Mouse (Mus musculus): Measurements from ENCODE around the gene Ppp1r1c. TPM values are rescaled to one million over a fixed set of nuclear protein-coding genes. Genes with fewer than 3 reads are reported as not detected.

Gene Ppp1r1c
- polyA plus RNA-seq, 1 experiment from 2014 or later: not detected

- no peaks in the 10 kb centered on the region for H3K27me3 ChIP-seq (ENCODE audit: control insufficient read depth, insufficient read depth, low read length)
- no peak for DNase-seq (ENCODE audit: low spot score)
- 35% methylated on average over 2 of the region's 2 CpGs for WGBS
- H3K9me3 ChIP-seq (ENCODE audit: control insufficient read depth, low read length): no peaks in the 10 kb centered on the region
- no peaks in the 10 kb centered on the region for H3K4me1 ChIP-seq (replicated peaks; ENCODE audit: control insufficient read depth, insufficient read depth)
- H3K4me3 ChIP-seq (ENCODE audit: low read depth, low read length): no peak overlapping the region
- no peak for ATAC-seq (ENCODE audit: low FRiP score, low TSS enrichment)
- no peak overlapping the region for H3K9ac ChIP-seq (ENCODE audit: low read length)
- H3K4me2 ChIP-seq (replicated peaks; ENCODE audit: low read depth): no peak overlapping the region
- H3K36me3 ChIP-seq (ENCODE audit: control insufficient read depth, insufficient read depth, low read length): no peaks in the 10 kb centered on the region
- TF ChIP-seq CTCF (IDR thresholded peaks at IDR 0.05; ENCODE audit: low read depth) (no peak), EP300 (optimal IDR thresholded peaks at IDR 0.05) (no peak)
- H3K27ac ChIP-seq (replicated peaks): no peak overlapping the region
These were observed 85.6 kb downstream of the Ppp1r1c start for GRCm38 (mm10) chr2:79793186-79793585.

- no peaks in the 10 kb centered on the region for H3K36me3 ChIP-seq (ENCODE audit: control insufficient read depth, insufficient read depth, low read length)
- no peaks in the 10 kb centered on the region for H3K9me3 ChIP-seq (ENCODE audit: control insufficient read depth, low read length)
- ATAC-seq (ENCODE audit: low FRiP score, low TSS enrichment): no peak
- 68% methylated on average over 2 of the region's 2 CpGs for WGBS
- no peak for DNase-seq (ENCODE audit: low spot score)
- no peak overlapping the region for H3K9ac ChIP-seq (ENCODE audit: low read length)
- H3K4me3 ChIP-seq (ENCODE audit: low read depth, low read length): no peak overlapping the region
- no peaks in the 10 kb centered on the region for H3K4me1 ChIP-seq (replicated peaks; ENCODE audit: control insufficient read depth, insufficient read depth)
- H3K4me2 ChIP-seq (replicated peaks; ENCODE audit: low read depth): no peak overlapping the region
- H3K27ac ChIP-seq (replicated peaks): no peak overlapping the region
- H3K27me3 ChIP-seq (ENCODE audit: control insufficient read depth, insufficient read depth, low read length): no peaks in the 10 kb centered on the region
- TF ChIP-seq CTCF (IDR thresholded peaks at IDR 0.05; ENCODE audit: low read depth): no peak
- TF ChIP-seq EP300 (optimal IDR thresholded peaks at IDR 0.05): no peak
These were observed 89.9 kb downstream of the Ppp1r1c start for GRCm38 (mm10) chr2:79797444-79797843.

- Histone ChIP-seq H3K4me2 (replicated peaks; ENCODE audit: low read depth) (no peak overlapping the region), H3K36me3 (ENCODE audit: control insufficient read depth, insufficient read depth, low read length) (no peaks in the 10 kb centered on the region), H3K4me3 (ENCODE audit: low read depth, low read length) (no peak overlapping the region), H3K9me3 (ENCODE audit: control insufficient read depth, low read length) (no peaks in the 10 kb centered on the region), H3K27me3 (ENCODE audit: control insufficient read depth, insufficient read depth, low read length) (no peaks in the 10 kb centered on the region), H3K4me1 (replicated peaks; ENCODE audit: control insufficient read depth, insufficient read depth) (no peaks in the 10 kb centered on the region), H3K27ac (replicated peaks) (no peak overlapping the region), H3K9ac (ENCODE audit: low read length) (no peak overlapping the region)
- WGBS: 40% methylated on average over 7 of the region's 7 CpGs
- DNase-seq (ENCODE audit: low spot score) (no peak), ATAC-seq (ENCODE audit: low FRiP score, low TSS enrichment) (no peak)
- no peak for TF ChIP-seq EP300 (optimal IDR thresholded peaks at IDR 0.05)
- no peak for TF ChIP-seq CTCF (IDR thresholded peaks at IDR 0.05; ENCODE audit: low read depth)
These were observed 91.0 kb downstream of the Ppp1r1c start for GRCm38 (mm10) chr2:79798627-79799026.

- no peaks in the 10 kb centered on the region for H3K9me3 ChIP-seq (ENCODE audit: control insufficient read depth, low read length)
- ATAC-seq (ENCODE audit: low FRiP score, low TSS enrichment) (no peak), DNase-seq (ENCODE audit: low spot score) (no peak)
- WGBS: 30% methylated on average over 3 of the region's 3 CpGs
- H3K27me3 ChIP-seq (ENCODE audit: control insufficient read depth, insufficient read depth, low read length): no peaks in the 10 kb centered on the region
- no peaks in the 10 kb centered on the region for H3K4me1 ChIP-seq (replicated peaks; ENCODE audit: control insufficient read depth, insufficient read depth)
- no peak overlapping the region for H3K4me3 ChIP-seq (ENCODE audit: low read depth, low read length)
- no peak for TF ChIP-seq CTCF (IDR thresholded peaks at IDR 0.05; ENCODE audit: low read depth)
- no peak for TF ChIP-seq EP300 (optimal IDR thresholded peaks at IDR 0.05)
- H3K9ac ChIP-seq (ENCODE audit: low read length): no peak overlapping the region
- H3K4me2 ChIP-seq (replicated peaks; ENCODE audit: low read depth): no peak overlapping the region
- no peaks in the 10 kb centered on the region for H3K36me3 ChIP-seq (ENCODE audit: control insufficient read depth, insufficient read depth, low read length)
- no peak overlapping the region for H3K27ac ChIP-seq (replicated peaks)
These were observed 108.3 kb downstream of the Ppp1r1c start for GRCm38 (mm10) chr2:79815708-79816484.

GRCm38 (mm10) chr2:79819543-79819942 lies 112.0 kb downstream of the Ppp1r1c start:
- H3K4me3 ChIP-seq (ENCODE audit: low read depth, low read length): no peak overlapping the region
- no peaks in the 10 kb centered on the region for H3K9me3 ChIP-seq (ENCODE audit: control insufficient read depth, low read length)
- TF ChIP-seq CTCF (IDR thresholded peaks at IDR 0.05; ENCODE audit: low read depth): no peak
- TF ChIP-seq EP300 (optimal IDR thresholded peaks at IDR 0.05): no peak
- no peaks in the 10 kb centered on the region for H3K36me3 ChIP-seq (ENCODE audit: control insufficient read depth, insufficient read depth, low read length)
- no peak overlapping the region for H3K4me2 ChIP-seq (replicated peaks; ENCODE audit: low read depth)
- ATAC-seq (ENCODE audit: low FRiP score, low TSS enrichment): no peak
- no peak for DNase-seq (ENCODE audit: low spot score)
- H3K4me1 ChIP-seq (replicated peaks; ENCODE audit: control insufficient read depth, insufficient read depth): no peaks in the 10 kb centered on the region
- H3K9ac ChIP-seq (ENCODE audit: low read length): no peak overlapping the region
- no peaks in the 10 kb centered on the region for H3K27me3 ChIP-seq (ENCODE audit: control insufficient read depth, insufficient read depth, low read length)
- 58% methylated on average over 3 of the region's 3 CpGs for WGBS
- H3K27ac ChIP-seq (replicated peaks): no peak overlapping the region

- no peak overlapping the region for H3K4me2 ChIP-seq (replicated peaks; ENCODE audit: low read depth)
- H3K4me1 ChIP-seq (replicated peaks; ENCODE audit: control insufficient read depth, insufficient read depth): no peaks in the 10 kb centered on the region
- WGBS: 73% methylated on average over 4 of the region's 4 CpGs
- no peak overlapping the region for H3K4me3 ChIP-seq (ENCODE audit: low read depth, low read length)
- no peak overlapping the region for H3K27ac ChIP-seq (replicated peaks)
- no peak for TF ChIP-seq CTCF (IDR thresholded peaks at IDR 0.05; ENCODE audit: low read depth)
- TF ChIP-seq EP300 (optimal IDR thresholded peaks at IDR 0.05): no peak
- H3K9ac ChIP-seq (ENCODE audit: low read length): no peak overlapping the region
- no peak for ATAC-seq (ENCODE audit: low FRiP score, low TSS enrichment)
- no peaks in the 10 kb centered on the region for H3K36me3 ChIP-seq (ENCODE audit: control insufficient read depth, insufficient read depth, low read length)
- H3K27me3 ChIP-seq (ENCODE audit: control insufficient read depth, insufficient read depth, low read length): no peaks in the 10 kb centered on the region
- DNase-seq (ENCODE audit: low spot score): no peak
- H3K9me3 ChIP-seq (ENCODE audit: control insufficient read depth, low read length): no peaks in the 10 kb centered on the region
These were observed 118.3 kb downstream of the Ppp1r1c start for GRCm38 (mm10) chr2:79825853-79826252.
